24 mouse cellular contexts compared by ENCODE assay signal in genomic region chr9:103700240-103700639, GRCm38 (mm10).
DNase-seq lines count a peak whose midpoint lies in the region; ATAC-seq lines count a peak whose summit lies in the region.
"Had no signal": no experiment of that assay in that cellular context is flagged by ENCODE, and none has a peak within 500 bp of the region (broad histone marks: within the 10 kb centered on the region; RNA-seq: fewer than 3 reads in every experiment).

No protein-coding gene starts in this region.

- H3K27me3 ChIP-seq in hindbrain, embryonic 12.5 days = no peaks in the 10 kb centered on the region
- H3K27me3 ChIP-seq: heart, embryonic 13.5 days; hindbrain, embryonic 15.5 days had no signal

- no peak overlapping the region for H3K4me2 ChIP-seq in hindbrain, embryonic 12.5 days (replicated peaks)
- H3K4me2 ChIP-seq: heart, embryonic 13.5 days; hindbrain, embryonic 15.5 days had no signal

- intact Hi-C loops in left cerebral cortex, postnatal 4 days (cut with DNase I) = no loop called here

- no peak overlapping the region for H3K4me3 ChIP-seq in hindbrain, embryonic 12.5 days
- H3K4me3 ChIP-seq: forebrain, embryonic 10.5 days; heart, embryonic 13.5 days; hindbrain, embryonic 15.5 days had no signal

- H3K4me1 ChIP-seq in hindbrain, embryonic 12.5 days = peaks cover 12% of the 10 kb centered on the region
- H3K4me1 ChIP-seq: forebrain, embryonic 10.5 days had no signal

- peak; percentile 49 to 68 for DNase-seq in frontal cortex, adult 2 months (ENCODE audit: extremely low spot score in 1 of 2, low spot score in 1 of 2)
- no peak for DNase-seq in frontal cortex, postnatal 25 days (ENCODE audit: low spot score in 2 of 2)
- peak; percentile 33 to 35 for DNase-seq in left cerebral cortex, adult 9 months (ENCODE audit: low spot score in 2 of 2)
- DNase-seq in left cerebral cortex, postnatal 4 days = no peak
- DNase-seq in right cerebral cortex, adult 2 months (ENCODE audit: low spot score in 2 of 2) = peak; percentile 41 to 44
- DNase-seq in right cerebral cortex, postnatal 4 days = no peak
- peak; percentile 38 for DNase-seq in telencephalon, adult 2 months (ENCODE audit: low read depth, low spot score)
- DNase-seq: adrenal gland, adult 8-10 months; adrenal gland, postnatal 25 days; cerebellum, adult 18-20 months; cerebellum, adult 9-10 months; cerebellum, postnatal 14 days; gastrocnemius, postnatal 10 days; gastrocnemius, postnatal 36 days; heart, adult 11 months; heart, postnatal 14 days; heart, postnatal 4 days had no signal

- 97% methylated on average over 1 of the region's 1 CpGs for WGBS in hindbrain, embryonic 12.5 days

- H3K36me3 ChIP-seq in hindbrain, embryonic 12.5 days = no peaks in the 10 kb centered on the region
- H3K36me3 ChIP-seq: forebrain, embryonic 10.5 days; hindbrain, embryonic 15.5 days had no signal

- H3K27ac ChIP-seq in hindbrain, embryonic 12.5 days = no peak overlapping the region
- H3K27ac ChIP-seq: forebrain, embryonic 10.5 days; heart, embryonic 13.5 days; hindbrain, embryonic 15.5 days had no signal

- no peaks in the 10 kb centered on the region for H3K9me3 ChIP-seq in hindbrain, embryonic 12.5 days (replicated peaks)
- H3K9me3 ChIP-seq: hindbrain, embryonic 15.5 days had no signal

- no peak for ATAC-seq in hindbrain, embryonic 12.5 days (ENCODE audit: low FRiP score)
- ATAC-seq: activated CD4-positive, CD25-positive, alpha-beta regulatory T cell, adult 4 months; CD4-positive, CD25-positive, alpha-beta regulatory T cell, adult 4 months; forebrain, embryonic 14.5 days had no signal

- no peak overlapping the region for H3K9ac ChIP-seq in hindbrain, embryonic 12.5 days
- H3K9ac ChIP-seq: heart, embryonic 13.5 days; hindbrain, embryonic 15.5 days had no signal

Comparison
In these comparisons a context has a peak if more than half of its experiments do, and no peak if none do; other contexts are left out.
1. DNase-seq: peak in frontal cortex, adult 2 months (2 of 2), left cerebral cortex, adult 9 months (2 of 2), right cerebral cortex, adult 2 months (2 of 2) and telencephalon, adult 2 months (single experiment); none in frontal cortex, postnatal 25 days (0 of 2), left cerebral cortex, postnatal 4 days (single experiment) and right cerebral cortex, postnatal 4 days (single experiment).